Mouse (Mus musculus): ENCODE results near the gene F2rl1. TPM values are rescaled to one million over a fixed set of nuclear protein-coding genes. Genes with fewer than 3 reads are reported as not detected.

The F2rl1 gene
- polyA plus RNA-seq, 1 experiment from 2014 or later: 0.68 TPM

GRCm38 (mm10) chr13:95553885-95554492 is 29.0 kb upstream of the F2rl1 start:
- 36% methylated on average over 11 of the region's 11 CpGs for WGBS (ENCODE audit: insufficient replicate concordance)
- ATAC-seq (ENCODE audit: low read depth): peak; percentile 39; the same call in 1 of the 2 replicates
- peaks cover 8% of the 10 kb centered on the region; the same call in 1 of the 2 replicates for H3K27me3 ChIP-seq (ENCODE audit: control insufficient read depth, insufficient read depth, low read depth, low read length)

GRCm38 (mm10) chr13:95550636-95551370 is 25.8 kb upstream of the F2rl1 start:
- 30% methylated on average over 2 of the region's 2 CpGs for WGBS (ENCODE audit: insufficient replicate concordance)
- Histone ChIP-seq H3K9ac (ENCODE audit: low read depth, low read length) (no peak overlapping the region), H3K27me3 (ENCODE audit: control insufficient read depth, insufficient read depth, low read depth, low read length) (peaks cover 22% of the 10 kb centered on the region; the same call in 1 of the 2 replicates), H3K4me3 (ENCODE audit: low read depth, low read length) (no peak overlapping the region), H3K27ac (ENCODE audit: low read length) (no peak overlapping the region), H3K36me3 (ENCODE audit: control insufficient read depth, insufficient read depth) (no peaks in the 10 kb centered on the region), H3K9me3 (replicated peaks; ENCODE audit: control insufficient read depth, low read length) (no peaks in the 10 kb centered on the region), H3K4me2 (ENCODE audit: low read depth, low read length) (no peak overlapping the region), H3K4me1 (ENCODE audit: control insufficient read depth, low read depth, low read length) (no peaks in the 10 kb centered on the region; the same call in 1 of the 2 replicates)
- ATAC-seq (ENCODE audit: low read depth): no peak

More at GRCm38 (mm10) chr13:95553885-95554492, 29.0 kb upstream of the F2rl1 start:
- Histone ChIP-seq H3K4me3 (ENCODE audit: low read depth, low read length) (no peak overlapping the region), H3K9me3 (replicated peaks; ENCODE audit: control insufficient read depth, low read length) (no peaks in the 10 kb centered on the region), H3K36me3 (ENCODE audit: control insufficient read depth, insufficient read depth) (no peaks in the 10 kb centered on the region), H3K4me2 (ENCODE audit: low read depth, low read length) (no peak overlapping the region), H3K9ac (ENCODE audit: low read depth, low read length) (no peak overlapping the region), H3K4me1 (ENCODE audit: control insufficient read depth, low read depth, low read length) (no peaks in the 10 kb centered on the region; the same call in 1 of the 2 replicates), H3K27ac (ENCODE audit: low read length) (no peak overlapping the region)

- Histone ChIP-seq H3K9ac (ENCODE audit: low read depth, low read length) (no peak overlapping the region), H3K4me3 (ENCODE audit: low read depth, low read length) (no peak overlapping the region), H3K27ac (ENCODE audit: low read length) (no peak overlapping the region), H3K4me2 (ENCODE audit: low read depth, low read length) (no peak overlapping the region), H3K9me3 (replicated peaks; ENCODE audit: control insufficient read depth, low read length) (no peaks in the 10 kb centered on the region), H3K4me1 (ENCODE audit: control insufficient read depth, low read depth, low read length) (no peaks in the 10 kb centered on the region; the same call in 1 of the 2 replicates), H3K36me3 (ENCODE audit: control insufficient read depth, insufficient read depth) (no peaks in the 10 kb centered on the region), H3K27me3 (ENCODE audit: control insufficient read depth, insufficient read depth, low read depth, low read length) (peaks cover 22% of the 10 kb centered on the region; the same call in 1 of the 2 replicates)
- 35% methylated on average over 3 of the region's 3 CpGs for WGBS (ENCODE audit: insufficient replicate concordance)
- ATAC-seq (ENCODE audit: low read depth): no peak
Observed at GRCm38 (mm10) chr13:95549421-95549820, 24.4 kb upstream of the F2rl1 start.

GRCm38 (mm10) chr13:95548856-95549255 is 23.8 kb upstream of the F2rl1 start:
- H3K4me2 ChIP-seq (ENCODE audit: low read depth, low read length): no peak overlapping the region

GRCm38 (mm10) chr13:95548291-95548789 is 23.3 kb upstream of the F2rl1 start:
- Histone ChIP-seq H3K9me3 (replicated peaks; ENCODE audit: control insufficient read depth, low read length) (no peaks in the 10 kb centered on the region), H3K36me3 (ENCODE audit: control insufficient read depth, insufficient read depth) (no peaks in the 10 kb centered on the region), H3K9ac (ENCODE audit: low read depth, low read length) (no peak overlapping the region), H3K4me2 (ENCODE audit: low read depth, low read length) (no peak overlapping the region), H3K27ac (ENCODE audit: low read length) (no peak overlapping the region), H3K27me3 (ENCODE audit: control insufficient read depth, insufficient read depth, low read depth, low read length) (peaks cover 22% of the 10 kb centered on the region; the same call in 1 of the 2 replicates), H3K4me1 (ENCODE audit: control insufficient read depth, low read depth, low read length) (no peaks in the 10 kb centered on the region), H3K4me3 (ENCODE audit: low read depth, low read length) (no peak overlapping the region)
- 23% methylated on average over 20 of the region's 20 CpGs for WGBS (ENCODE audit: insufficient replicate concordance)
- ATAC-seq (ENCODE audit: low read depth): no peak

More at GRCm38 (mm10) chr13:95548856-95549255, 23.8 kb upstream of the F2rl1 start:
- H3K27me3 ChIP-seq (ENCODE audit: control insufficient read depth, insufficient read depth, low read depth, low read length): peaks cover 22% of the 10 kb centered on the region; the same call in 1 of the 2 replicates
- no peak for ATAC-seq (ENCODE audit: low read depth)
- H3K27ac ChIP-seq (ENCODE audit: low read length): no peak overlapping the region
- H3K9ac ChIP-seq (ENCODE audit: low read depth, low read length): no peak overlapping the region
- H3K36me3 ChIP-seq (ENCODE audit: control insufficient read depth, insufficient read depth): no peaks in the 10 kb centered on the region
- no peak overlapping the region for H3K4me3 ChIP-seq (ENCODE audit: low read depth, low read length)
- H3K4me1 ChIP-seq (ENCODE audit: control insufficient read depth, low read depth, low read length): no peaks in the 10 kb centered on the region; the same call in 1 of the 2 replicates
- WGBS (ENCODE audit: insufficient replicate concordance): 17% methylated on average over 6 of the region's 6 CpGs
- no peaks in the 10 kb centered on the region for H3K9me3 ChIP-seq (replicated peaks; ENCODE audit: control insufficient read depth, low read length)

GRCm38 (mm10) chr13:95547090-95547611 is 22.1 kb upstream of the F2rl1 start:
- peaks cover 22% of the 10 kb centered on the region; the same call in 1 of the 2 replicates for H3K27me3 ChIP-seq (ENCODE audit: control insufficient read depth, insufficient read depth, low read depth, low read length)
- H3K9me3 ChIP-seq (replicated peaks; ENCODE audit: control insufficient read depth, low read length): no peaks in the 10 kb centered on the region
- WGBS (ENCODE audit: insufficient replicate concordance): 48% methylated on average over 12 of the region's 12 CpGs
- no peaks in the 10 kb centered on the region for H3K4me1 ChIP-seq (ENCODE audit: control insufficient read depth, low read depth, low read length)
- H3K4me3 ChIP-seq (ENCODE audit: low read depth, low read length): no peak overlapping the region
- H3K4me2 ChIP-seq (ENCODE audit: low read depth, low read length): no peak overlapping the region
- H3K36me3 ChIP-seq (ENCODE audit: control insufficient read depth, insufficient read depth): no peaks in the 10 kb centered on the region
- no peak overlapping the region for H3K27ac ChIP-seq (ENCODE audit: low read length)
- H3K9ac ChIP-seq (ENCODE audit: low read depth, low read length): no peak overlapping the region
- no peak for ATAC-seq (ENCODE audit: low read depth)

- 58% methylated on average over 6 of the region's 6 CpGs for WGBS (ENCODE audit: insufficient replicate concordance)
- H3K4me1 ChIP-seq (ENCODE audit: control insufficient read depth, low read depth, low read length): no peaks in the 10 kb centered on the region
- ATAC-seq (ENCODE audit: low read depth): no peak
- H3K27ac ChIP-seq (ENCODE audit: low read length): no peak overlapping the region
- H3K9ac ChIP-seq (ENCODE audit: low read depth, low read length): no peak overlapping the region
- H3K4me3 ChIP-seq (ENCODE audit: low read depth, low read length): no peak overlapping the region
- H3K36me3 ChIP-seq (ENCODE audit: control insufficient read depth, insufficient read depth): no peaks in the 10 kb centered on the region
- H3K27me3 ChIP-seq (ENCODE audit: control insufficient read depth, insufficient read depth, low read depth, low read length): peaks cover 22% of the 10 kb centered on the region; the same call in 1 of the 2 replicates
- H3K4me2 ChIP-seq (ENCODE audit: low read depth, low read length): no peak overlapping the region
- H3K9me3 ChIP-seq (replicated peaks; ENCODE audit: control insufficient read depth, low read length): no peaks in the 10 kb centered on the region
Observed at GRCm38 (mm10) chr13:95546251-95546650, 21.2 kb upstream of the F2rl1 start.

- Histone ChIP-seq H3K27me3 (ENCODE audit: control insufficient read depth, insufficient read depth, low read depth, low read length) (peaks cover 22% of the 10 kb centered on the region; the same call in 1 of the 2 replicates), H3K9ac (ENCODE audit: low read depth, low read length) (no peak overlapping the region), H3K4me2 (ENCODE audit: low read depth, low read length) (no peak overlapping the region), H3K27ac (ENCODE audit: low read length) (no peak overlapping the region), H3K9me3 (replicated peaks; ENCODE audit: control insufficient read depth, low read length) (no peaks in the 10 kb centered on the region), H3K36me3 (ENCODE audit: control insufficient read depth, insufficient read depth) (no peaks in the 10 kb centered on the region), H3K4me3 (ENCODE audit: low read depth, low read length) (no peak overlapping the region), H3K4me1 (ENCODE audit: control insufficient read depth, low read depth, low read length) (no peaks in the 10 kb centered on the region)
- WGBS (ENCODE audit: insufficient replicate concordance): 65% methylated on average over 7 of the region's 7 CpGs
- no peak for ATAC-seq (ENCODE audit: low read depth)
Observed at GRCm38 (mm10) chr13:95545729-95546186, 20.7 kb upstream of the F2rl1 start.

Measured in liver, embryonic 16.5 days (tissue).